Mouse (Mus musculus) kidney, postnatal 10 days (tissue): ENCODE measurements at regions not wholly inside any gene's neighbourhood (a gene's known extent, or its start where the extent isn't known, plus 50 kb on each side); places are given as distances from the start of the nearest gene placed in this dataset.
A peak's percentile ranks its signal among the peaks of the same experiment; 100 is the strongest.
"Not testable (repeated sequence)": the region's sequence is repeated elsewhere in the genome, so short reads cannot be mapped to it uniquely, and the experiment has no call there.

Source experiments
- DNase-seq: peaks from one replicate; pipeline ENCODE4 v3.0.0; 2021; ENCODE audit warnings: mixed read lengths

- DNase-seq, result peak; percentile 46
Measured at GRCm38 (mm10) chr12:8410410-8411341, 89.1 kb downstream of the Rhob start.

GRCm38 (mm10) chr12:8402084-8402483, 88.9 kb downstream of the Hs1bp3 start:
- DNase-seq, result peak; percentile 83

- DNase-seq, result no peak
Measured at GRCm38 (mm10) chr12:8401376-8401775, 88.1 kb downstream of the Hs1bp3 start.

- peak; percentile 41 for DNase-seq
Measured at GRCm38 (mm10) chr12:8400345-8401130, 87.3 kb downstream of the Hs1bp3 start.

GRCm38 (mm10) chr12:8398852-8399251, 85.6 kb downstream of the Hs1bp3 start:
- DNase-seq, result no peak

- not testable (repeated sequence) for DNase-seq
Measured at GRCm38 (mm10) chr12:8396408-8396807, 83.2 kb downstream of the Hs1bp3 start.

- DNase-seq, result peak; percentile 63
Measured at GRCm38 (mm10) chr12:8394894-8395297, 81.7 kb downstream of the Hs1bp3 start.

- DNase-seq, result no peak
Measured at GRCm38 (mm10) chr12:8393976-8394375, 80.7 kb downstream of the Hs1bp3 start.
